Comparison of ENCODE assay signal across 24 mouse cellular contexts in the genomic region with DNA sequence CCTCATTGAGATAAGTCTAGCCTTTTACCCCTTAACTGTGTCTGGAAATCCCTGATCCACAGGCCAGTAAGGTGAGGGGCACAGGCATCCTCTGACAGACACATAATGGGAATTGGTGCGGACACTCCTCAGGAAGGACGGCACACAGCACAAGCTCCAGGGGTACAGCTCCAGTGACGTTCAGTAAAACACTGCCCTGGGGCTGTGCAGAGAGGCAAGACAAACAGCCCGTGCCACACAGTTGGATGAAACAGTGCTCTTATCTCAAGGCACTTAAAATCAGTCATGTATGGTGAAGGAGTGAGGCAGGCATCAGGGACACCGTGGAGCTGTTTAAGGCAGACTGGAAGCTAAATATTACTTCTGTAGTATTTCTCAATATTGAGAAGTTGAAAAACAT. TPM values are rescaled to one million over a fixed set of nuclear protein-coding genes. Genes with fewer than 3 reads are reported as not detected.
"Had no signal": no experiment of that assay in that cellular context is flagged by ENCODE, and none has a peak within 500 bp of the region (broad histone marks: within the 10 kb centered on the region; RNA-seq: fewer than 3 reads in every experiment).

No protein-coding gene starts in this region.

- H3K27me3 ChIP-seq: liver, embryonic 12.5 days; stomach, embryonic 15.5 days had no signal

- DNase-seq: kidney, postnatal 36 days; layer of hippocampus, adult 9-11 months; layer of hippocampus, postnatal 36 days; lung, embryonic 14.5 days; lung, postnatal 10 days; lung, postnatal 4 days; midbrain, embryonic 14.5 days; right cerebral cortex, postnatal 14 days; thymus, adult 2 months; thymus, postnatal 25 days had no signal

- H3K4me1 ChIP-seq: limb, embryonic 15.5 days; liver, embryonic 12.5 days; midbrain, embryonic 10.5 days; stomach, embryonic 15.5 days had no signal

- H3K9ac ChIP-seq: limb, embryonic 15.5 days; liver, embryonic 12.5 days; lung, embryonic 14.5 days; stomach, embryonic 15.5 days had no signal

- H3K27ac ChIP-seq: limb, embryonic 15.5 days; liver, embryonic 12.5 days; midbrain, embryonic 10.5 days; stomach, embryonic 15.5 days had no signal

- H3K36me3 ChIP-seq: limb, embryonic 15.5 days; liver, embryonic 12.5 days; midbrain, embryonic 10.5 days; stomach, embryonic 15.5 days had no signal

- H3K9me3 ChIP-seq: limb, embryonic 15.5 days; liver, embryonic 12.5 days; midbrain, embryonic 10.5 days; stomach, embryonic 15.5 days had no signal

- ATAC-seq: liver, embryonic 12.5 days had no signal

- H3K4me3 ChIP-seq: limb, embryonic 15.5 days; liver, embryonic 12.5 days; midbrain, embryonic 10.5 days; myocyte; stomach, embryonic 15.5 days had no signal

- H3K4me2 ChIP-seq: limb, embryonic 15.5 days; liver, embryonic 12.5 days; lung, embryonic 14.5 days; stomach, embryonic 15.5 days had no signal

RNA-seq across cellular contexts. Expression of a gene that starts 4.7 kb away (rescaled TPM):
- total RNA-seq: layer of hippocampus, adult 18-20 months; layer of hippocampus, postnatal 36 days; left cerebral cortex, adult 8-10 months; left cerebral cortex, postnatal 25 days; megakaryocyte, adult 5-6 weeks; neutrophil, adult 5-6 weeks had no signal
- polyA plus RNA-seq: kidney, embryonic 14.5 days; limb, embryonic 11.5 days; limb, embryonic 15.5 days; liver, embryonic 12.5 days; liver, embryonic 16.5 days; lung, embryonic 14.5 days; midbrain, embryonic 10.5 days; midbrain, embryonic 14.5 days; myocyte; spleen, adult 2 months; stomach, embryonic 15.5 days; thymus, adult 2 months had no signal
